Mouse (Mus musculus) stomach, embryonic 16.5 days (tissue): ENCODE measurements around the gene Inpp5b. TPM values are rescaled to one million over a fixed set of nuclear protein-coding genes. Genes with fewer than 3 reads are reported as not detected.

ENCODE experiments used
- ATAC-seq: fragments of 200-750 bp; cut with Nextera tagmentation; 2 replicates; pipeline ENCODE4 v1.8.0; 2017; ENCODE audit warnings: moderate number of reproducible peaks, moderate TSS enrichment; ENCODE audit not compliant: insufficient read depth, low FRiP score
- H3K27ac ChIP-seq: fragments of 300-500 bp; sonication (generic); 2 replicates; pipeline ENCODE4 v1.5.1; 2014; ENCODE audit warnings: low read length
- H3K27me3 ChIP-seq: fragments of 300-500 bp; sonication (generic); 2 replicates; pipeline ENCODE4 v1.6.1; 2014; ENCODE audit warnings: low read length, control low read depth, mixed read lengths; ENCODE audit not compliant: control insufficient read depth, insufficient read depth
- H3K36me3 ChIP-seq: fragments of 300-500 bp; sonication (generic); 2 replicates; pipeline ENCODE4 v1.6.1; 2014; ENCODE audit warnings: low read length; ENCODE audit not compliant: control insufficient read depth, insufficient read depth
- H3K4me1 ChIP-seq: fragments of 300-500 bp; sonication (generic); 2 replicates; pipeline ENCODE4 v1.6.1; 2014; ENCODE audit warnings: low read length, control low read depth, mixed read lengths; ENCODE audit not compliant: control insufficient read depth, insufficient read depth
- H3K4me2 ChIP-seq: fragments of 300-500 bp; sonication (generic); 2 replicates; pipeline ENCODE4 v1.6.1; 2014; ENCODE audit warnings: low read depth, low read length, mixed read lengths
- H3K4me3 ChIP-seq: fragments of 300-500 bp; sonication (generic); replicated peaks from 2 replicates; pipeline ENCODE4 v1.5.1; 2014; ENCODE audit warnings: mild to moderate bottlenecking, low read length
- H3K9ac ChIP-seq: fragments of 300-500 bp; sonication (generic); 2 replicates; pipeline ENCODE4 v1.6.1; 2014; ENCODE audit warnings: low read length
- H3K9me3 ChIP-seq: fragments of 300-500 bp; sonication (generic); replicated peaks from 2 replicates; pipeline ENCODE4 v1.6.1; 2016; ENCODE audit warnings: low read length, control low read depth; ENCODE audit not compliant: control insufficient read depth
- WGBS: fragments of 180-500 bp; shearing (Covaris S2); extraction: QIAGEN DNeasy Blood & Tissue Kit; methylation state at CpG from one replicate; pipeline ENCODE4 v1.1.7; 2014; 5-methylcytosine and 5-hydroxymethylcytosine counted together
- polyA plus RNA-seq: library from polyadenylated mRNA; unstranded; fragments of >200 nt; fragmentation: Nextera tagmentation; extraction: Ambion mirVana; gene quantifications from 2 replicates; pipeline ENCODE4 v1.2.1, GENCODE M21; 2015

The Inpp5b gene
- 33.0 and 35.8 TPM in 2 replicates for polyA plus RNA-seq

DNA sequence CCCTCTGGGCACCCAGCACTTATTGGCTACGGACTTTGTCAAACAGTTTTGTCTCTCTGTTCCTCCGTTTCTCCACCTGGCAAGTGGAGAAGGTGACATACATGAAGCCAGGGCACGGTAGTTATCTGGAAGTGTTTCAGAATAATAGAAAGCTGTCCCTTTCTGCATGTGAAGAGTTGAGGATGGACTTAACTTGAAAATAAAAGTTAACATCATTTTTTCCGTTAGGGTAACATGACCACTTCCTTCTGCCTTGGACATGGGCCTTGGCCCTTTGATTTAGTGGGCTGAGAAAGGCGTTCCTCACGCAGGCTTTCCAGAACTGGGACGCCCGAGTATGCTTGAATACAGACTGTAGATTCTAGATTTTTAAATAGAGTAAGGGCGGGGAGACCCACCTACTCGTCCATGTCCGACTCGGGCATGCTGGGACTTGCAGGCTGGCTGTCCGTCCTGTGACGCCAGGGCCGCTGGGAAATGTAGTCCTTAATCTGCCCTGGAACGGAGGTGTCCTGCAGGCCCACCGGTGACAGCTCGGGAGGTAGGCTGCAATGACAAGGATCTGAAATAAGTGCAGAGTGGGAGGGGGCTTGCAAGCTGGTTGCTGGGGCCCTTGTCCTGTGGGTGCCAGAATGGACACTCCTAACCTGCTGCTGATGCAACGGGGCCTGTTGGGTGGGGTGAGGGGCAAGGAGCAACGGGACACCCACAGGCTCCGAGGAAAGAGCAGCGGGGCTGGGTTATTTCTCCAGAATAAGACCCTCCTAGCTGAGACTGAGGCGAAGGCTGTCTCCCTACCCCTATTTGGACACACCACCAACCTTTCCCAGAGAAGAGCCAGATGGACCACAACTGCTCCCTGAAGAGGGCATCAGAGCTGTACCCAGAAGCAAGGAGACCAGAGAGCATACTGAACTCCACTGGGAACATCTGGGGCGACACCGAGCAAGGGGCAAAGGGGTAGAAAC, at the start of gene Inpp5b:
Gene Inpp5b, plus strand, starts transcription at position 475 of the 968 bp plus-strand sequence.
- Histone ChIP-seq H3K27me3 (no peaks in the 10 kb centered on the region), H3K4me2 (peak within 1 kb of the TSS; percentile 74), H3K36me3 (no peaks in the 10 kb centered on the region), H3K4me3 (peak within 1 kb of the TSS; percentile 63), H3K9ac (peak within 1 kb of the TSS; percentile 74), H3K9me3 (no peaks in the 10 kb centered on the region), H3K27ac (peak within 1 kb of the TSS; percentile 63), H3K4me1 (peaks cover 10% of the 10 kb centered on the region)
- 12% methylated on average over 25 of the region's 25 CpGs for WGBS
- peak; percentile 88 for ATAC-seq

GRCm38 (mm10) chr4:124692416-124692861, 49.2 kb upstream of the Inpp5b start:
- Histone ChIP-seq H3K4me1 (peaks cover 24% of the 10 kb centered on the region), H3K27me3 (no peaks in the 10 kb centered on the region), H3K4me3 (peak overlapping the region; percentile 88), H3K9me3 (no peaks in the 10 kb centered on the region), H3K27ac (peak overlapping the region; percentile 87), H3K4me2 (peak overlapping the region; percentile 90), H3K36me3 (no peaks in the 10 kb centered on the region), H3K9ac (peak overlapping the region; percentile 96)
- peak; percentile 44 for ATAC-seq
- 56% methylated on average over 3 of the region's 3 CpGs for WGBS

GRCm38 (mm10) chr4:124693135-124693894, 48.3 kb upstream of the Inpp5b start, which contains the start of gene Utp11:
TSS of gene Utp11 (minus strand) at chr4:124693600.
- H3K4me1 ChIP-seq: peaks cover 24% of the 10 kb centered on the region
- peak within 1 kb of the TSS; percentile 96 for H3K9ac ChIP-seq
- peak within 1 kb of the TSS; percentile 88 for H3K4me3 ChIP-seq
- no peaks in the 10 kb centered on the region for H3K36me3 ChIP-seq
- H3K27ac ChIP-seq: peak within 1 kb of the TSS; percentile 87
- ATAC-seq: peak; percentile 91
- WGBS: under 1% methylated on average over 43 of the region's 43 CpGs
- H3K9me3 ChIP-seq: no peaks in the 10 kb centered on the region
- no peaks in the 10 kb centered on the region for H3K27me3 ChIP-seq
- H3K4me2 ChIP-seq: peak within 1 kb of the TSS; percentile 90

DNA sequence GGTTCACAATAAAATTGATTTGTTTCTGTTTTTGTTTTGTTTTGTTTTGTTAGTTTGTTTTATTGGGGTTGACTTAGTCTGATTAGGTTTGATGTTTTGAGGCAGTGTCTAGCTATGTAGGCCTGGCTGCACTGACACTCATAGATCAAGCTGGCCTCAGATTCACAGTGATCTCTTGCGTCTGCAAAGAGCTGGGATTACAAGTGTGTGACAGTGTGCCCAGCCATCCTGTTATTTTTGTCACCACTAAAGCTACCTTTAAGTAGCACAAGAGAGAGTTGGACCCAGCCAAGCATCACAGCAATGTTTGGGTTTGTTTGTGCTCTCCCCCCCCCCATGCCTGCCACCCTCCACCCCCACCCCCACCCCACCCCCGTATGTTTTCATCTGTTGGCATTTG, 47.1 kb upstream of the Inpp5b start:
- Histone ChIP-seq H3K27me3 (no peaks in the 10 kb centered on the region), H3K36me3 (no peaks in the 10 kb centered on the region), H3K27ac (no peak overlapping the region), H3K4me1 (peaks cover 26% of the 10 kb centered on the region), H3K9ac (no peak overlapping the region), H3K4me2 (no peak overlapping the region), H3K4me3 (no peak overlapping the region), H3K9me3 (no peaks in the 10 kb centered on the region)
- ATAC-seq: no peak
- 78% methylated on average over 2 of the region's 2 CpGs for WGBS

- Histone ChIP-seq H3K36me3 (no peaks in the 10 kb centered on the region), H3K9me3 (no peaks in the 10 kb centered on the region), H3K4me3 (peak overlapping the region; percentile 9), H3K27ac (peak overlapping the region; percentile 30; the same call in 1 of the 2 replicates), H3K9ac (0 out of 2 replicates have a peak overlapping the region, but pooled peaks have one; percentile 6), H3K4me2 (peak overlapping the region; percentile 17), H3K4me1 (peaks cover 27% of the 10 kb centered on the region), H3K27me3 (no peaks in the 10 kb centered on the region)
- no peak for ATAC-seq
- WGBS: 14% methylated on average over 18 of the region's 18 CpGs
Observed at GRCm38 (mm10) chr4:124695786-124696516, 45.7 kb upstream of the Inpp5b start.

GRCm38 (mm10) chr4:124699791-124700190, 41.9 kb upstream of the Inpp5b start:
- H3K36me3 ChIP-seq: no peaks in the 10 kb centered on the region
- ATAC-seq: no peak
- H3K4me1 ChIP-seq: peaks cover 31% of the 10 kb centered on the region
- peak overlapping the region; percentile 82 for H3K4me2 ChIP-seq
- H3K27ac ChIP-seq: peak overlapping the region; percentile 95
- 24% methylated on average over 6 of the region's 6 CpGs for WGBS
- H3K9ac ChIP-seq: peak overlapping the region; percentile 97
- H3K27me3 ChIP-seq: no peaks in the 10 kb centered on the region
- H3K4me3 ChIP-seq: peak overlapping the region; percentile 92
- no peaks in the 10 kb centered on the region for H3K9me3 ChIP-seq

GRCm38 (mm10) chr4:124700248-124700971, 41.2 kb upstream of the Inpp5b start, which contains the start of gene Fhl3:
TSS of gene Fhl3 (plus strand) at chr4:124700701.
- H3K9ac ChIP-seq: peak within 1 kb of the TSS; percentile 97
- peak; percentile 79 for ATAC-seq
- peaks cover 37% of the 10 kb centered on the region for H3K4me1 ChIP-seq
- WGBS: under 1% methylated on average over 57 of the region's 59 CpGs
- 0 out of 2 replicates have a peak, but pooled peaks cover under 1% of the 10 kb centered on the region for H3K36me3 ChIP-seq
- H3K27me3 ChIP-seq: no peaks in the 10 kb centered on the region
- H3K27ac ChIP-seq: peak within 1 kb of the TSS; percentile 95
- H3K9me3 ChIP-seq: no peaks in the 10 kb centered on the region
- peak within 1 kb of the TSS; percentile 92 for H3K4me3 ChIP-seq
- H3K4me2 ChIP-seq: peak within 1 kb of the TSS; percentile 82
